Mouse (Mus musculus) left cerebral cortex, postnatal 25 days (tissue): ENCODE results near the gene Phf2. TPM values are rescaled to one million over a fixed set of nuclear protein-coding genes. Genes with fewer than 3 reads are reported as not detected.

ENCODE experiments used
- DNase-seq, 2 experiments: peaks; one replicate each; pipeline ENCODE4 v3.0.0; 2022; ENCODE audit warnings: low spot score in 2 of 2, mixed read lengths in 1 of 2
- intact Hi-C: fragments of 180-260 bp; cut with DNase I; formaldehyde crosslinking; loops from one replicate; pipeline ENCODE4 v1.15.1; 2025
- total RNA-seq, 2 experiments: library from RNA; stranded (reverse); gene quantifications; 2 replicates each; pipeline ENCODE4 v1.2.3; 2021

The Phf2 gene
- total RNA-seq, 2 experiments from 2014 or later: 32.8 to 33.0 TPM

- no peak for DNase-seq
- intact Hi-C loops: no loop called here
Observed at GRCm38 (mm10) chr13:48861913-48862312, 9.0 kb downstream of the Phf2 start.

GRCm38 (mm10) chr13:48858779-48859178 lies 12.1 kb downstream of the Phf2 start:
- no peak for DNase-seq
- intact Hi-C loops: no loop called here

- no peak for DNase-seq
- intact Hi-C loops: no loop called here
Observed at GRCm38 (mm10) chr13:48858054-48858453, 12.9 kb downstream of the Phf2 start.

GRCm38 (mm10) chr13:48857246-48857932 lies 13.5 kb downstream of the Phf2 start:
- no peak for DNase-seq
- intact Hi-C loops: no loop called here

GRCm38 (mm10) chr13:48853947-48854346 lies 17.0 kb downstream of the Phf2 start:
- intact Hi-C loops: no loop called here
- DNase-seq: no peak

GRCm38 (mm10) chr13:48853475-48853874 lies 17.4 kb downstream of the Phf2 start:
- no peak for DNase-seq
- intact Hi-C loops: no loop called here

GRCm38 (mm10) chr13:48852859-48853258 lies 18.1 kb downstream of the Phf2 start:
- no peak for DNase-seq
- intact Hi-C loops: no loop called here

- intact Hi-C loops: no loop called here
- no peak for DNase-seq
Observed at GRCm38 (mm10) chr13:48851719-48852118, 19.2 kb downstream of the Phf2 start.

- no peak for DNase-seq
- intact Hi-C loops: no loop called here
Observed at GRCm38 (mm10) chr13:48850771-48851170, 20.1 kb downstream of the Phf2 start.

GRCm38 (mm10) chr13:48850326-48850725 lies 20.6 kb downstream of the Phf2 start:
- no peak for DNase-seq
- intact Hi-C loops: no loop called here

- DNase-seq: peak in 1 of 2 experiments; percentile 28
- intact Hi-C loops: no loop called here
Observed at GRCm38 (mm10) chr13:48849155-48849554, 21.8 kb downstream of the Phf2 start.

- intact Hi-C loops: no loop called here
- no peak for DNase-seq
Observed at GRCm38 (mm10) chr13:48845308-48845707, 25.6 kb downstream of the Phf2 start.

GRCm38 (mm10) chr13:48843530-48843929 lies 27.4 kb downstream of the Phf2 start:
- intact Hi-C loops: no loop called here
- no peak for DNase-seq

- DNase-seq: no peak
- intact Hi-C loops: no loop called here
Observed at GRCm38 (mm10) chr13:48841905-48842592, 28.9 kb downstream of the Phf2 start.

GRCm38 (mm10) chr13:48838284-48838683 lies 32.6 kb downstream of the Phf2 start:
- DNase-seq: no peak
- intact Hi-C loops: no loop called here

GRCm38 (mm10) chr13:48837537-48837936 lies 33.4 kb downstream of the Phf2 start:
- intact Hi-C loops: no loop called here
- no peak for DNase-seq

GRCm38 (mm10) chr13:48830528-48831250 lies 40.2 kb downstream of the Phf2 start:
- intact Hi-C loops: no loop called here
- peak in 1 of 2 experiments; percentile 15 for DNase-seq

- intact Hi-C loops: no loop called here
- no peak for DNase-seq
Observed at GRCm38 (mm10) chr13:48829780-48830179, 41.1 kb downstream of the Phf2 start.

- no peak for DNase-seq
- intact Hi-C loops: no loop called here
Observed at GRCm38 (mm10) chr13:48822871-48823270, 48.0 kb downstream of the Phf2 start.

- DNase-seq: no peak
- intact Hi-C loops: no loop called here
Observed at GRCm38 (mm10) chr13:48822288-48822687, 48.6 kb downstream of the Phf2 start.

GRCm38 (mm10) chr13:48819131-48819530 lies 51.8 kb downstream of the Phf2 start:
- intact Hi-C loops: no loop called here

More at GRCm38 (mm10) chr13:48819131-48819530, 51.8 kb downstream of the Phf2 start:
- no peak for DNase-seq
